Mouse (Mus musculus): ENCODE measurements around the gene Lrp11. TPM values are rescaled to one million over a fixed set of nuclear protein-coding genes. Genes with fewer than 3 reads are reported as not detected.

Lrp11 gene
- 2.2 TPM for polyA plus RNA-seq (2017; shearing (Covaris generic))

GRCm38 (mm10) chr10:7589592-7590233 is at the start of gene Lrp11:
Gene Lrp11 (plus strand): TSS chr10:7589800.

GRCm38 (mm10) chr10:7667342-7667802 is 77.8 kb downstream of the Lrp11 start, which contains the start of gene Nup43:
Gene Nup43 (plus strand): TSS chr10:7667503.

Other genes starting within 250 kb of the Lrp11 start
- gene Ulbp1, start 116.2 kb upstream of the Lrp11 start, polyA plus RNA-seq (2017; shearing (Covaris generic)) = 6.1 TPM
- gene Nup43, start 77.7 kb downstream of the Lrp11 start, polyA plus RNA-seq (2017; shearing (Covaris generic)) = 11.4 TPM
- gene Pcmt1, start 91.3 kb downstream of the Lrp11 start, polyA plus RNA-seq (2017; shearing (Covaris generic)) = 89.7 TPM
- 18.5 TPM for gene Lats1, start 91.4 kb downstream of the Lrp11 start, polyA plus RNA-seq (2017; shearing (Covaris generic))
- 106 TPM for gene Katna1, start 136.2 kb downstream of the Lrp11 start, polyA plus RNA-seq (2017; shearing (Covaris generic))
- gene Ginm1, start 203.0 kb downstream of the Lrp11 start, polyA plus RNA-seq (2017; shearing (Covaris generic)) = 73.5 TPM
- gene Ppil4, start 203.1 kb downstream of the Lrp11 start, polyA plus RNA-seq (2017; shearing (Covaris generic)) = 94.2 TPM
- 30.4 TPM for gene Zc3h12d, start 242.7 kb downstream of the Lrp11 start, polyA plus RNA-seq (2017; shearing (Covaris generic))

Measured in effector memory CD4-positive, alpha-beta T cell, adult 5 months (primary cell).